Mouse (Mus musculus) layer of hippocampus, adult 8-10 months (tissue): ENCODE data around the gene Dazap1. TPM values are rescaled to one million over a fixed set of nuclear protein-coding genes. Genes with fewer than 3 reads are reported as not detected.

Experiments
- DNase-seq, 2 experiments: peaks; one replicate each; pipeline ENCODE4 v3.0.0; 2022; ENCODE audit warnings: low spot score in 2 of 2
- microRNA-seq, 2 experiments: library from miRNA; unstranded; fragments of <30 nt; microRNA quantifications; one replicate each; pipeline ENCODE4 v1.2.0; 2022
- total RNA-seq, 4 experiments: library from RNA; stranded (reverse); gene quantifications; 2 replicates each; pipeline ENCODE4 v1.2.4; 2022

Gene Dazap1
- total RNA-seq, 4 experiments from 2014 or later = 84.8 to 98.3 (median 91.6) TPM

DNA sequence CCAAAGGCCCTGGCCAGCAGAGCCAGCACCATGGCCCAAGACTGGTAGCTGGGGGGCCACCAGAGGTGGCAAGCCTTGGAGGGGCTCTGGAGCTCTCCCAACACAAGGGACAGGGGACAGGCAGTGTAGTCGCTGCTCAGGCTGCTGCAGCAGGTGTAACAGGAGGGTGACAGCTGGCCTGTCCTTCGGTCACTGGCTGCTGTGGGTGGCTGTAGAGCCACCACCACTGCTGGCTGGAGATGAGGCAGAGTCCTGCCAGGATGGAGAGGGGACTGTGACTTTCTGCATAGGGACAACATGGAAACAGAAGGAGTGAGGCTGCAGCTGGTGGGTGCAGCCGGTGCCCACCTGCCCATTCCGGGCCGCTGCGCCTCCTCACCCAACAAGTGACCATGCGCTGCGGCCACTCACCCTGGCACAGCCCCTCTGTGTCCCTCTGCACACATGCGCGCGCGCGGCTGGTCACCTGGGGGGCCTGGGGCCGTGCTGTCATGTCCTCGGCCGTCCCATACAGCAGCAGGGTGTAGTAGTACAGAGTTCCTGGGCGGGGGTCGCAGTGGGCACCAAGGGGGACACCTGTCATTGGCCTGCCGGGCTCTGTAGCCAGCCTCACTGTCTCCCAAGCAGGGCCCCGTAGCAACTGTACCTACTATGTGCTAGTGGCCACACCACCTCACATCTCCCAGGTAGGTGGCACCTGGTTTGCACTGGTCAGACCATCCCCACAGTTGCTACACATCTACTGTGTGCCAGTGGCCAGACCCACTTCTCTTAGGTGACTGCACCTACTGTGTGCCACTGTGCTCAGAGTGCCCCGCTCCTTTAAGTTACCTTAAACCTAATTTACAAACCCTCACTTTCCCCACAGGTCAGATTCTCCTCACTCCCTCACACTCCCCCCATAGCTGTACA is 60.6 kb downstream of the Dazap1 start:
- DNase-seq = no peak

DNA sequence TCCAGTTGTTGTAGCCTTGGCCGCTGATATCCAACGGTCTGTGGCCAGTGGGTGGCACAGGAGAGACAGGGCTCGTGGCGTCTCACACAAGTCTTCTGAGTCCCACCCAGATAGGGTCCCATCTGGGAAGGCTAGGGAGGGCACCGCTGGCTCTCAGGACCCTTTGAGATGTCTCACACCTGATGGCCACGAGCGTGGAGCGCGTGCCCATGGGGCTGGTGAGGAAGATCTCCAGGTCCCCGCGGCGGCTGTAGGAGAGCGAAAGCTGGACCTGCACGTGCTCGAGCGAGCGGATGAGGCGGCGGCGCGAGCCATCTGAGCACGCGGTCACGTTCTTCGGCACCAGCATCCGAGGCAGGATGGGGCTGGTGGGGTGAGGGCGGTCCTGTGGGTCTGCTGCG is 61.5 kb downstream of the Dazap1 start:
- DNase-seq = no peak

DNA sequence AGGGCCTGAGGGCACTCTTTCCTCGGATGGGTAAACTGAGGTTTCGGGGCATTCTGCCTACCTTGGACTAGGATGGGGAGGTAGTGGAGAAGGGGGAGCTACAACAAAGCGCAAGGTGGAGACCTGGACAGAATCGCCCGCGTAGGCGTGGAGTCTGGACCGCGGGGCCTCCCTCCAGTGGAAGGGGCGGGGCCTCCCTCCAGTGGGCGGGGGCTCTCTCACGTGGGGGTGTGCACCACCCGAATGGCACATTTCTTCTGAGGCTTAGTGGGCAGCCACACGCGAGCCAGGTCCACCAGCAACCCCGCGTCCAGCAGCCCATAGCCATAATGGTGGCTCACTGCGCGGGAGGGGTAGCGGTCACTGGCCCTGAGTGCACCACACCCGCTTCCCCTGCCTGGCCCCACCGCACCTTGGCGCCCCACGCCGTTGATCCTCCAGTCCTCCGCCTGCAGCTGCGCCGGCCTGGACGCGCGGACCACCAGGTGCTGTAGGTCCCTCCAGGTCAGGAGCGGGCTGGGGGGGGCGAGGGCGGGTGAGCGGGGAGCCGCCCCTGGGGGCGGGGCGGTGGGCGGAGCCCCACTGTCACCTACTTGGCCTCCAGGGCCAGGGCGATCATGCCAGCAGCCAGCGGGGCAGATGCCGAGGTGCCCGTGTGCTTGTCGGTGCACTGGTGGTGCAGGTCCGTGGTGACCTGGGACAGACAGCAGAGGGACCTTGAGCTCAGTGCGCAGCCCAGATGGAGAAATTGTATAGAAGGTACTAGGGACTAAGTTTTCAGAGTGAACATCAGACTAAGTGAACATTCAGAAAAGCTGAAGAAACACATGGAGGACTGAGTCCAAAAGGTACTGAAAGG is 62.2 kb downstream of the Dazap1 start:
- DNase-seq = no peak

DNA sequence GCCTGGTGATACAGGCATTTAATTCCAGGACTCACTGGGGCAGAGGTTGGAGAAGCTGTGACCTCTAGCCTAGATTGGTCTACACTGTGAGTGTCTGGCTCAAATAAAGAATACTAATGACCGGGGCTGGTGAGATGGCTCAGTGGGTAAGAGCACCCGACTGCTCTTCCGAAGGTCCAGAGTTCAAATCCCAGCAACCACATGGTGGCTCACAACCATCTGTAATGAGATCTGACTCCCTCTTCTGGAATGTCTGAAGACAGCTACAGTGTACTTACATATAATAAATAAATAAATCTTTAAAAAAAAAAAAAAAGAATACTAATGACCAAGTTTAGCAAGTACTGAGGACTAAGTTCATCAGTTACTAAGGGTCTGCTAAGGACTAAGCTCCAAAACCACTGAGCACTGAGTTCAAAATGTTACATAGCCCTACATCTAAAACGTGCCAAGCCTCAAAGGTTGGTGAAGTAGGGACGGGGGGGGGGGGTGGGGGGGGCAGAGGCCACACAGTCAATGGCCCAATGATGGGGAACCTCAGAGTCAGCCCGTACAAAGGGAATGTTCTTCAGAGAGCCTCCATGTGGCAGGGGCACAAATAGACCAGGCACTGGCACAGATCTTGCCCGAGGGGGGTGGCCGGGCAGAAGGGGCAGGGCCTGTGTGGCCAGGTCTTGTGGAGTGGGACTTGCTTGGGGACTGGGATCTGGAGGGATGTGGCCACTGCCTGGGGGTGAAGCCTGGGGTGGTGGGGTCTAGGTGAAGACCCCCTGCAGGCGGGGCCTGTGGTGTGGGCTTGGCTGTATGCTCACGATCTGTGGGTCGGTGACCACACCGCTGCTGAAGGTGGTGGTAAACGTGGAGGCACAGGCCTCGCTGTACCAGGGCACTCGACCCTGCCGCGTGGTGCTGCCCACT is 63.1 kb downstream of the Dazap1 start:
- DNase-seq = no peak

DNA sequence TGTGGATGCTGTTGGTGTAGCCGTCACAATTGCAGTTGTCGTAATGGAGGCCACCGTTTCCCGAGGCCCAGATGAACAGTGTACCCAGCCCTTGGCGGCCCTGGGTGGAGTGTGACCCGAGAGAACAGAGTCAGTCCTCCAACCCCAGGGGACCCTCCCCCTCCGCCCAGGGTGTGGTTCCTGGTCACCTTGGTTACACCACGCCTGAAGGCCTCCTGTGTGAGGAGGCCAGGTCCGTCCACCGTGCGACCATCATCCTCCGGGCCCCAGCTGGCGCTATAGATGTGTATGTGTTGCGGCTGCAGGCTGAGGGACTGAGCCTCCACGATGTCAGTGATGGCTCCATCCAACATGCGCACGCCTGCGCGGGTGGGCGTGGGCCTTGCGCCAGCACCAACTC is 63.8 kb downstream of the Dazap1 start:
- peak in 1 of 2 experiments; percentile 20 for DNase-seq

DNA sequence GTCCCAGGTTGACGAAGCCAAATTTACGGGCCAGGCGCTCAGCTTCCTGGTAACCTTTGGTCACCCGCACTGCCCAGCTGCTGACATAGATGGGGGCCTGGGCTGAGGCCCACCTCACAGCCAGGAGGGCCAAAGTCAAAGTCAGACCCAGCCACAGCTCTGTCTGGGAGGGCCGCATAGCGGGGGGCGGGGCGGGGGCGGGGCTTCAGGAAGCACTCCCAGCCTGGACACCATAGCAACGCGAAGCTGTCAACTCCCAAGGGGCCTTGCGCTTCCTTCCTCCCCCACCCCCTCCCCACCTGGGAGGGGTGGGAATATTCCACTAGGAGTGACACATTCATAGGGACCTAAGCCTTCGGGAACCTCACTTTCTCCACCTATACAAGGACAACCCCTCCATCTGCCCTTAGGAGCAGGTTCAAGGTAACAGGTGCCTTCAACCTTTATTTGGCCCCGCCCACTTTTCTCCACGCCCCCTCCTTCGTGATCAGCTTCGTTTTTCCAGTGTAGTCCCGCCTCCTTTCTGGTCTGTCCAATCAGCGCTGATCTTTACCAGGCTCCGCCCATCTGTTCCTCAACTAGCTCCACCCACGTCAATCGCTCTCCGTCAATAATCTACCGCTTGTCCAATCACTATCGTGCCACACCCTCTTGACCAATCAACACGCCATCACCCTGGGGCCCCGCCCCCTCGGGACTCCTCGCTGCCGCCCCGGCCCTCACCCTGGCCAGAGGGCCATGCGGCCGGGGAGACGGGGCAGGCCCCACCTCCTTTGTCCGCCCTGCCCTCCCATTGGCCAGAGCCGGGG is 68.2 kb downstream of the Dazap1 start, which contains the start of the genes Pcsk4 and Reep6:
Gene Pcsk4, minus strand, starts transcription at position 226 of the 809 bp plus-strand sequence.
Gene Reep6, plus strand, starts transcription at position 681 of the 809 bp plus-strand sequence.
- DNase-seq = peak; percentile 96 to 97

DNA sequence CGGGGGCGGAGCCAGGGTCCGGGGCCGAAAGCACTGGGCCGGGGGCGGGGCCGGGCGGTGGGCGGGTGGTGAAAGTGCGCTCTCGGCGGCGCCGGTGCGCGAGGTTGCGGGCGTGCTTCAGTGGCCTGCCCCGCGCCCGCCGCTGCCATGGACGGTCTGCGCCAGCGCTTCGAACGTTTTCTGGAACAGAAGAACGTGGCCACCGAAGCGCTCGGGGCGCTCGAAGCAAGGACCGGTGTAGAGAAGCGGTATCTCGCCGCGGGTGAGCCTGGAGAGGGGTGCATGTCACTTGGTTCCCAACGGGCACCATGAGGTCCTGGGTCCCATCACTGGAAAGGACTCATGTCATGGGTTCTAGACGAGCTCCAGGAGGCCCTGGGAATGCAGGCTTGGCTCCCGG is 68.8 kb downstream of the Dazap1 start:
- no peak for DNase-seq

DNA sequence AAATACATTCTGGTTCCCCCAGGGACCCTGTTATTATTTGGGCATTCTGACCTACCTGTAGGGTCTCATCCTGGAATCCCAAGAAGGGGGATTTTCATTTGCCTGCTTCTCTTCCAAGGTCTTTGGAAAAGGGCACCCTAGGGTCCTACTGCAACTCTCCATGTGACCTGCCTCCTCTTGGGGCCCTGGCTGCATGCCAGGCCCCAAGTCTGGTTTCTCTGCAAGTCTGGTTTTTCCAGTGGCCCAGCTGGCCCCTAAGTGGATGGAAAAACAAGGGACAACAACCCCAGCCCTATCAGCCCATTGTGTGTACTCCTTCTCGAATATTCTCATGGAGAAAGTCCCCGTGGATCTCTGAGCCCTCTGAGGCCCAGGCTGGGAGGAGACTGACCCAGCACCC is 69.6 kb downstream of the Dazap1 start:
- DNase-seq = no peak

DNA sequence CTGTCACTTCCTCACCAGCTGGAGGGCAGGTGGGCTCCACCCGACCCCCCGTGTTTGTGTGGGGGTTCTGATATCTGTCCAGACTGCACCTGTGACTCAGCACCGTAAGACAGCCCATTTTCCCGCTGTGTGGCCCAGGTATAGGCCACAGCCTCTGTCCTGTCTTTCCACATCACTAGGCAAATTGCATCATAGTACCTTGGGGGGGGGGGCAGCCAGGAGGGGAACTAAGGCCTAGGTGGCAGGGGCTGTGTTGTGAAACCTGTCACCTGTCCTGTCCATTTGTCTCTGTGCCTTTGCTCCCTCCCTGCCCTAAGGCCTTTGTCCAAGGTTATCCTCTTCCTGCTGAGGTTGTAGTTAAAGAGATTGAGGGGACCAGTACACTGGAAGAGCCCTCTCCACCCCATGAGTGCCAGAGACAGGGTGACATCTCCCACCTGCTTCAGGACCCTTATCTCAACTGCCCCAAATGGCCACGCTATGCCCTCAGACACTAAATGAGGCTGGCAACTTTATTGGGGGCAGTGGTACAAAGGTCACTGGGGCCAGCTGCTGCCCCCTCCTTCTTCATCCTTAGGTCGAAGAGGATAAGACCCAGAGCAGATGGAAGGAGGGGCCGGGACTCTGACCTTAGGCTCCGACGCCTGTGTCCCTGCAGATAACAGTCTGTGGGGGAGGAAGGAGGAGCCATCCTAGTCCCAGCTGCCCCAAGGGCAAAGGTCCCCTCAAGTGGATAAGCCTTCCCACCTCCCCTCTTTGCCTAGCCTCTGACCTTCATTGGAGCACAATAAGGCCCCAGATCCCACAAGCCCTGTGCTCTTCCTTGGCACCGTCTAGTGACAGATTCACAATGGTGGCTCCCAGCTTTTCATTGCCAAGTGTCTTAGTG is 70.6 kb downstream of the Dazap1 start:
- no peak for DNase-seq

DNA sequence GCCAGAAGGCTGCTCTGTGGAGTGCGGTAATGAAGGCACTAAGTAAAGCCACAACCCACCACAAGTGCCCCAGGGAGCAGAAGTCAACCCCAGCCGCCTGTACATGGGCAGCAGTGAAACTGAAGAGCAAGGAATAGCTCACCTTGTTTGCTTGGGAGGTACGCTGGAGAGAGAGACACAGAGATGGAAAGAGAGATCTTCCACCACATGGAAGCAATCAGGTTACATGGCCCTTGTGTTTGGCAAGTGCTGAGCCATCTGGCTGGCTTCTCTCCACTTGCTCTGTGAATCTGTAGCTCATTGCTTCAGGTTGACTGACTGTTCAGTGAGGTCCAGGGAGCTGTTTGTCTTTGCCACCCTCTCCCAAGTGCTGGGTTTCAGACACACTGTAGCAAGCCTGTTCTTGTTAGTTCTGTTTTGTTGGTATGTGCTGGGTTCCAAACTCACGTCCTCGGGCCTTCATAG is 71.3 kb downstream of the Dazap1 start:
- no peak for DNase-seq

DNA sequence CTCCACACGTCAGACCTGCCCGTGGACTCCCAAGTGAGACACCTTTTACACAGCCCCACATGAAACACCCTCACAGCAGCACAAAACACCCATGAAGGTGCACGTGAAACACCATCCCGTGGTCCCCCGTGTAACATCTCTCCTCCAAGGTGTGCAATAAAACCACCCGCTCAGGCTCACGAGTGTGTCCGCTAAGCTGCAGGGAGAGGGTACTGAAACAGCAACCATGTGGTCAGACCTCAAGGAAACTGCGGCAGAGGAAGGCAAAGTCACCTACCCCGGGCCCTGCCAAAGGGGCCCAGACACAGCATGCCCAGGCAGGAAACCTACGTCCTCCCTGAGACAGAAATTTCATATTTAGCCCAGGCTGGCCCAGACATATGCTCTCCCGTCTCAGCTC is 75.0 kb downstream of the Dazap1 start:
- DNase-seq = no peak

Small RNA genes within 50 kb of the gene (microRNA-seq; reads per million reads assigned to microRNA genes)
- 1.8 to 3.2 reads per million in 2 experiments for gene Mir6911

Other genes with a start within 250 kb of the Dazap1 start
- gene Arhgap45, start 244.8 kb upstream of the Dazap1 start, total RNA-seq = 10 to 100 TPM in 2 of 4 experiments, 1 to 10 TPM in 2; 2.8 to 14.1 (median 8.2) TPM
- 10 to 100 TPM; 64.2 to 86.7 (median 75.4) TPM for gene Polr2e, start 221.7 kb upstream of the Dazap1 start, total RNA-seq
- gene Gpx4, start 214.3 kb upstream of the Dazap1 start, total RNA-seq = 100 to 1,000 TPM; 433 to 528 (median 468) TPM
- gene Sbno2, start 155.9 kb upstream of the Dazap1 start, total RNA-seq = 10 to 100 TPM; 19.9 to 52.8 (median 29.8) TPM
- 100 to 1,000 TPM in 1 of 4 experiments, 10 to 100 TPM in 3; 94.2 to 111 (median 96.5) TPM for gene Stk11, start 145.7 kb upstream of the Dazap1 start, total RNA-seq
- 100 to 1,000 TPM; 315 to 328 (median 323) TPM for gene Atp5d, start 122.9 kb upstream of the Dazap1 start, total RNA-seq
- 100 to 1,000 TPM; 295 to 345 (median 308) TPM for gene Cbarp, start 120.7 kb upstream of the Dazap1 start, total RNA-seq
- gene Midn, start 113.2 kb upstream of the Dazap1 start, total RNA-seq = 10 to 100 TPM; 47.2 to 63.6 (median 58.0) TPM
- 100 to 1,000 TPM in 2 of 4 experiments, 10 to 100 TPM in 2; 75.7 to 148 (median 96.4) TPM for gene Cirbp, start 95.5 kb upstream of the Dazap1 start, total RNA-seq
- 1 to 10 TPM; 1.8 to 9.0 (median 6.2) TPM for gene 1600002K03Rik, start 88.5 kb upstream of the Dazap1 start, total RNA-seq
- 1 to 10 TPM; 7.4 to 8.3 (median 7.9) TPM for gene Efna2, start 82.0 kb upstream of the Dazap1 start, total RNA-seq
- gene Mum1, start 35.1 kb upstream of the Dazap1 start, total RNA-seq = 10 to 100 TPM; 44.5 to 51.5 (median 45.6) TPM
- gene Ndufs7, start 12.4 kb upstream of the Dazap1 start, total RNA-seq = 100 to 1,000 TPM; 190 to 206 (median 201) TPM
- 10 to 100 TPM; 22.4 to 34.7 (median 27.9) TPM for gene Gamt, start 474 bp upstream of the Dazap1 start, total RNA-seq
- 1,000 to 10,000 TPM in 1 of 4 experiments, 100 to 1,000 TPM in 3; 755 to 1,005 (median 888) TPM for gene Rps15, start 31.0 kb downstream of the Dazap1 start, total RNA-seq
- gene Apc2, start 34.5 kb downstream of the Dazap1 start, total RNA-seq = 100 to 1,000 TPM in 3 of 4 experiments, 10 to 100 TPM in 1; 90.4 to 113 (median 110) TPM
- 10 to 100 TPM; 20.4 to 27.1 (median 23.3) TPM for gene 2310011J03Rik, start 59.1 kb downstream of the Dazap1 start, total RNA-seq
- gene Pcsk4, start 68.0 kb downstream of the Dazap1 start, total RNA-seq = 1 to 10 TPM; 3.3 to 6.4 (median 4.1) TPM
- gene Reep6, start 68.5 kb downstream of the Dazap1 start, total RNA-seq = 10 to 100 TPM in 2 of 4 experiments, 1 to 10 TPM in 2; 9.2 to 12.3 (median 10.2) TPM
- 1 to 10 TPM; 5.8 to 7.4 (median 6.7) TPM for gene Adamtsl5, start 86.9 kb downstream of the Dazap1 start, total RNA-seq
- 10 to 100 TPM; 18.0 to 36.4 (median 30.4) TPM for gene Plk5, start 95.0 kb downstream of the Dazap1 start, total RNA-seq
- 10 to 100 TPM; 17.0 to 19.6 (median 18.3) TPM for gene Mex3d, start 126.2 kb downstream of the Dazap1 start, total RNA-seq
- 100 to 1,000 TPM; 149 to 154 (median 150) TPM for gene Mbd3, start 138.1 kb downstream of the Dazap1 start, total RNA-seq
- gene Uqcr11, start 145.3 kb downstream of the Dazap1 start, total RNA-seq = 100 to 1,000 TPM; 320 to 446 (median 390) TPM
- 10 to 100 TPM; 29.5 to 33.9 (median 32.2) TPM for gene Tcf3, start 172.2 kb downstream of the Dazap1 start, total RNA-seq
- under 1 TPM in 1 of 4 experiments, not detected in 3; 0.06 TPM for gene Onecut3, start 233.3 kb downstream of the Dazap1 start, total RNA-seq